Comparison of ENCODE assay signal across 8 mouse cellular contexts in the genomic region with DNA sequence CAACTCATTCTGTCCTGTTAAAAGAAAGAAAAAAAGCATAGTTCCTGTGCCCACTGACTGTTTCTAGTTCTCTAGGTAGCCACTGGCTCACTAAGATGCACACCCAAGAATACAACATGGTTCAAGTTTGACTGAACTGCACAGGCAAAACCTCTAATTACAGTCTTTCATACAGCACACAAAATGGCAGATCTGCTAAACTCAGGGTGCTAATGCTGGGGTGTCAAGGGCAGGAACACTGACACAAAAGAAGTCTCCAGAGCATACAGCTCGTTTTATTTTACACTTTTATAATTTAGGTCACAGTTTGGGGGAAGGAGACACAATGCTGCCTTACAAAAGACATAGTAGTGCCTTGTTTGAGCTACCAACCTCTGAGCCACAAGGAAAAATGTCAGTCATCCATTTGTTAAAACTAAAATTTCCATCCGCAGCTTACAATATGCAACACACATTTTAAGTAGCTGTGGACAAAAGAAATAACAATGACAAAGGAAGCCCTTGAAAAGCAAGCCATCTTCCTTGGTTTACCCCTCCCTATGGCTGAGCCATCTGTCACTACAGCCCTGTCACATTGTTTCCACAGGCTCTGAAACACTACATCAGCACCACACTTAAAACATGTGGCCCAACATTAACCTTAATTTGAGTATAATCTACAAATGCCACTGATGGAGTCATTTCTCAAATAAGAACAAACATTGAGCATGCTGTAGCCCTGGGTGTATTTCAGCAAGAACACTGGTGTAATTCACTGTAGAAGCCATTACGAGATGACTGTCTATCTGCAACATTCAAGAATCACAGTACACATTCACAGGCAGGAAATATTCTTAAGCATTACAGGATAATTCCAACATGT. TPM values are rescaled to one million over a fixed set of nuclear protein-coding genes. Genes with fewer than 3 reads are reported as not detected.
A peak's percentile ranks its signal among the peaks of the same experiment; 100 is the strongest.
DNase-seq lines count a peak whose midpoint lies in the region; ATAC-seq and TF ChIP-seq lines count a peak whose summit lies in the region.

No protein-coding gene starts in this region.

- peak; percentile 66 for ATAC-seq in forebrain, embryonic 14.5 days
- ATAC-seq in liver, embryonic 15.5 days (ENCODE audit: insufficient read depth), result no peak
- no peak for ATAC-seq in stomach, postnatal 0 days (ENCODE audit: low FRiP score, low TSS enrichment)

- H3K4me2 ChIP-seq in forebrain, embryonic 14.5 days (ENCODE audit: low read length), result peak overlapping the region; percentile 66
- H3K4me2 ChIP-seq in liver, embryonic 15.5 days, result peak overlapping the region; percentile 31
- H3K4me2 ChIP-seq in stomach, postnatal 0 days (replicated peaks; ENCODE audit: low read depth), result peak overlapping the region; percentile 3; the same call in 1 of the 2 replicates

- H3K27ac ChIP-seq in forebrain, embryonic 14.5 days (ENCODE audit: low read depth, low read length), result peak overlapping the region; percentile 93
- H3K27ac ChIP-seq in liver, embryonic 15.5 days (replicated peaks), result no peak overlapping the region
- peak overlapping the region; percentile 56 for H3K27ac ChIP-seq in stomach, postnatal 0 days (replicated peaks)

- 3% methylated on average over 3 of the region's 3 CpGs for WGBS in forebrain, embryonic 14.5 days
- WGBS in liver, embryonic 15.5 days (ENCODE audit: insufficient replicate concordance), result 46% methylated on average over 3 of the region's 3 CpGs
- 61% methylated on average over 3 of the region's 3 CpGs for WGBS in stomach, postnatal 0 days

- TF ChIP-seq CTCF in stomach, postnatal 0 days (IDR thresholded peaks at IDR 0.05; ENCODE audit: low read depth), result no peak

- peak overlapping the region; percentile 59 for H3K4me3 ChIP-seq in forebrain, embryonic 14.5 days (ENCODE audit: low read depth, low read length)
- 0 out of 2 replicates have a peak overlapping the region, but pooled peaks have one; percentile 1 for H3K4me3 ChIP-seq in liver, embryonic 15.5 days (replicated peaks)
- H3K4me3 ChIP-seq in stomach, postnatal 0 days (ENCODE audit: low read depth, low read length), result no peak overlapping the region

- H3K9ac ChIP-seq in forebrain, embryonic 14.5 days (ENCODE audit: low read length), result peak overlapping the region; percentile 66
- no peak overlapping the region for H3K9ac ChIP-seq in liver, embryonic 15.5 days
- H3K9ac ChIP-seq in stomach, postnatal 0 days (ENCODE audit: low read length), result no peak overlapping the region

- peaks cover 13% of the 10 kb centered on the region; the same call in 1 of the 2 replicates for H3K4me1 ChIP-seq in forebrain, embryonic 14.5 days (ENCODE audit: control insufficient read depth, insufficient read depth, low read length)
- H3K4me1 ChIP-seq in liver, embryonic 15.5 days (replicated peaks), result no peaks in the 10 kb centered on the region; the same call in 1 of the 2 replicates
- no peaks in the 10 kb centered on the region for H3K4me1 ChIP-seq in stomach, postnatal 0 days (replicated peaks; ENCODE audit: control insufficient read depth, insufficient read depth)

- peak; percentile 60 to 71 for DNase-seq in cerebellum, adult 18-20 months
- DNase-seq in cerebellum, postnatal 4 days (ENCODE audit: low spot score in 2 of 2), result no peak
- DNase-seq in Muller cell, postnatal 12 days (ENCODE audit: inconsistent ontology term), result peak; percentile 36
- peak; percentile 75 for DNase-seq in forebrain, embryonic 14.5 days (ENCODE audit: low spot score)
- no peak for DNase-seq in stomach, postnatal 0 days (ENCODE audit: low spot score)
- DNase-seq in B cell, adult 2 months, result no peak
- no peak for DNase-seq in kidney, postnatal 4 days

- no peaks in the 10 kb centered on the region for H3K27me3 ChIP-seq in forebrain, embryonic 14.5 days (replicated peaks; ENCODE audit: control insufficient read depth, insufficient read depth, low read length)
- H3K27me3 ChIP-seq in liver, embryonic 15.5 days, result no peaks in the 10 kb centered on the region
- no peaks in the 10 kb centered on the region for H3K27me3 ChIP-seq in stomach, postnatal 0 days (ENCODE audit: control insufficient read depth, insufficient read depth, low read length)

- TF ChIP-seq EP300 in stomach, postnatal 0 days (optimal IDR thresholded peaks at IDR 0.05), result no peak

- no peaks in the 10 kb centered on the region for H3K36me3 ChIP-seq in forebrain, embryonic 14.5 days (ENCODE audit: control insufficient read depth, insufficient read depth, low read length)
- H3K36me3 ChIP-seq in liver, embryonic 15.5 days (replicated peaks), result no peaks in the 10 kb centered on the region
- H3K36me3 ChIP-seq in stomach, postnatal 0 days (ENCODE audit: control insufficient read depth, insufficient read depth, low read length), result no peaks in the 10 kb centered on the region

- H3K9me3 ChIP-seq in forebrain, embryonic 14.5 days (replicated peaks; ENCODE audit: control insufficient read depth, low read length), result no peaks in the 10 kb centered on the region
- H3K9me3 ChIP-seq in liver, embryonic 15.5 days (replicated peaks), result no peaks in the 10 kb centered on the region
- H3K9me3 ChIP-seq in stomach, postnatal 0 days (ENCODE audit: control insufficient read depth, low read length), result no peaks in the 10 kb centered on the region

RNA-seq across cellular contexts. Expression of a gene that starts 41.1 kb away (rescaled TPM):
- polyA plus RNA-seq in forebrain, embryonic 14.5 days (2014; fragmentation: Nextera tagmentation; extraction: Ambion mirVana), result 23.6 and 30.1 TPM in 2 replicates
- 2.2 and 2.6 TPM in 2 replicates for polyA plus RNA-seq in liver, embryonic 15.5 days (2015; fragmentation: Nextera tagmentation; extraction: Ambion mirVana)
- 4.6 and 4.7 TPM in 2 replicates for polyA plus RNA-seq in stomach, postnatal 0 days (2015; fragmentation: Nextera tagmentation; extraction: Ambion mirVana)

Comparison
In these comparisons a context has a peak if more than half of its experiments do, and no peak if none do; other contexts are left out.
1. DNase-seq: peak in cerebellum, adult 18-20 months (2 of 2), Muller cell, postnatal 12 days (single experiment) and forebrain, embryonic 14.5 days (single experiment); none in cerebellum, postnatal 4 days (0 of 2), stomach, postnatal 0 days (single experiment), B cell, adult 2 months (0 of 2) and kidney, postnatal 4 days (0 of 2).
2. H3K4me2 ChIP-seq: peak in every context shown above with its lines; median percentile 66 in forebrain, embryonic 14.5 days; 31 in liver, embryonic 15.5 days; 3 in stomach, postnatal 0 days.